Mouse (Mus musculus): ENCODE measurements around the gene Wnk4. TPM values are rescaled to one million over a fixed set of nuclear protein-coding genes. Genes with fewer than 3 reads are reported as not detected.
A peak's percentile ranks its signal among the peaks of the same experiment; 100 is the strongest.

The Wnk4 gene
- total RNA-seq, 2 experiments from 2014 or later: 5.7 to 7.6 TPM

- intact Hi-C loops (cut with DNase I): no loop called here
- no peak for DNase-seq
Measured at GRCm38 (mm10) chr11:101236782-101237181, 23.6 kb upstream of the Wnk4 start.

DNA sequence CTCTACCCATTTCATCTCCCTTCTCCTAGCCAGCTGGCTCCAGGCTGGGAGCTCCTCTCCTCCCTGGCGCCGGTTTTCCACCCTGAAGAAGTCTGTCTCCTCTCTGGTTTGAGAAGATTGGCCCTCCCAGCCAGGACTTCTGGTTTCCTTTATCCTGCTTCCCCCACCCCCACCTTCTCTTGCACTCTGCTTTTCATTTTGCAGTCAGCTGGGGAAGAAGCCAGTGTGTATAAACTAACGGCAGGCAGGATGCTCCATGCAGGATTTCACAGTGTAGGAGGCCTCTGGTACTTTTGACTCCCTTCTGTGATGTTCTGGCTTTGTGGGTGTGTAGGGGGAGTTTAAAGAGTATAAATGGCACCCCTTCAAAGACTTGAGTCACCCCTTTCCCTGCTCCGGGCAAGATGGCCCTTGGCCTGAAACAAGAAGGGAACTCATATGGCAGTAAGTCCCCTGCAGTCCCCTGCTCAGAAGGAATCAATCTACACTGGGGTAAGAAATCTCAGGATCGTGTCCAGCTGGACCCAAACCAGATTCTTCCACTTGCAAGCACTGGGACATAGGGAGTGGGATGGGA lies 22.2 kb upstream of the Wnk4 start:
- peak; percentile 60 to 65 for DNase-seq

DNA sequence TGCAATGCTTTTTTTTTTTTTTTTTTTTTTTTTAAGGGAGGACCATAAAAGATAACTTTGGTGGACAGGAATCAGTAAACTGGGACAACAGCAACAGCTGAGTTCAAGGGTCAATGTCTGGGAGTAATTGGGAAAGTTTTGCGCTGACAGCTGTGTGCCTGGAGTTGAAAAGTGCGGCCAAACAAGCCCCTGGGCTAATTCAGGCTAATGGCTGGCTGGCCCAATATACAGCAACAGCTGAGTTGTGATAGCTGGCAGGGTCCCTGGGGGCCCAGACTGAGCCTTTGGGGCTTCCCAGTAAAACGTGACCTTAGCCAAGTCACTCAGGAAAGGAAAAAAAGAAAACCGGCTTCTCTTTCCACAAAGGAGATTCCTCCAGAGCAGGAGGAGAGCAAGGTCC lies 15.3 kb upstream of the Wnk4 start:
- peak; percentile 69 to 73 for DNase-seq
- intact Hi-C loops (cut with DNase I): no loop called here

More for the DNA sequence above, 22.2 kb upstream of the Wnk4 start:
- intact Hi-C loops (cut with DNase I): no loop called here

DNA sequence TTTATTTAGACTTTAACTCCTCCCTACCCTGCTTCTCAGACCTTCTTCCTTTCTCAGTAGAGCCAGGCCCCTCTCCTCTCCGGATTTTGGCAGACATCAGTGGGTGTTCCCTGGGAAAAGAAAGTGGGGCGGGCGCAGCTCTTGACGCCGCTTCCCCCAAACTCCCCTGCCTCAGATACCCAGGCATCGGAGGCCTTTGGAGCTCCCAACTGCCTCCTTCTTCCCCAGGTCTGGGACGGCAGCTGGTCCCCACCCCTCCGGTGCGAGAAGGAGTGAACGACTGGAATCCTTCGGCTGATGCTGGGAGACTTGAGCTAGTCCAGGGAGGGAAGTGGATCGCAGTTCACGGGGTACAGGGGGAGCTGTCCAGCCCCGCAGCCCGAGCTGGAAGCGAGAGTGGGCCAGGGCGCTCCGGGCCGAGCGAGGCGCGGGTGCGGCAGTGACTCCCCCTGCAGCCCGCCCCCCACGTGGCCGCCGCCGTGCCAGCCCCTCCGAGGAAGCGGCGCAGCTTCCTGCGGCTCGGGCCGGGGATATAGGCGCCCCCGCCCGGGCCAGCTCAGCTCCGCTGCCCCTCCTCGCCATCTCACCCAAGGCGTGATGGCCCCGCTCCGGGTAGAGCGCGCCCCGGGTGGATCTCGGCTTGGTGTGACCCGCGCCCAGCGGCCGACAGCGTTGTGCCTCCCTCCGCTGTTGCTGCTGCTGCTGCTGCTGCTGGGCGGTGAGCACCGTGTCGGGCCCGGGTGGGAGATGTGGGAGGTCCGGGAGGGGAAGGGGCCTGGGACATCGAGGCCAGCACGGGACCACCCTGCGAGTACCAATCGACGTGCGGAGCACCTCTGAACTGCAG lies 14.3 kb upstream of the Wnk4 start, which contains the start of gene Ramp2:
Ramp2 (plus strand) TSS at position 174 of the 847 bp plus-strand sequence.
- intact Hi-C loops (cut with DNase I): loop anchor here (2.0 kb wide), 1 partner anchor 15 kb away; no protein-coding TSS in a partner anchor
- DNase-seq: peak; percentile 73 to 74

- intact Hi-C loops (cut with DNase I): loop anchor here (2.0 kb wide), 1 partner anchor 16 kb away; no protein-coding TSS in a partner anchor
- DNase-seq: no peak
Measured at GRCm38 (mm10) chr11:101246702-101247012, 13.7 kb upstream of the Wnk4 start.

DNA sequence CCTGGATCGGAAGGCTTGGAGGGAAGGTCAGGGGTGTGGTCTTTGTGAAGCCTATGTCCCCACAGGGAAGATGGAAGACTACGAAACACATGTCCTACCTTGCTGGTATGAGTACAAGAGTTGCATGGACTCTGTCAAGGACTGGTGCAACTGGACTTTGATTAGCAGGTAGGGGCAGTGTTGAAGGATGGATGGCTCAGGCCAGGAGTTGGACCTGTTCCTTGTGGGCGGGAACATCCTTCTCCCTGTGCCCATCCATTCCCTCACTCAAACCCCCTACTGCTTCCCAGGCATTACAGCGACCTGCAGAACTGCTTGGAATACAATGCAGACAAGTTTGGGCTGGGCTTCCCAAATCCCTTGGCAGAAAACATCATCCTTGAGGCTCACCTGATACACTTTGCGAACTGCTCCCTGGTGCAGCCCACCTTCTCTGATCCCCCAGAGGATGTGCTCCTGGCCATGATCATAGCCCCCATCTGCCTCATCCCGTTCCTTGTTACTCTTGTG lies 12.8 kb upstream of the Wnk4 start:
- DNase-seq: no peak
- intact Hi-C loops (cut with DNase I): loop anchor here (1.0 to 2.0 kb wide), 3 partner anchors 17 to 35 kb away; partner anchors contain the start of gene Ezh1

GRCm38 (mm10) chr11:101248258-101248994 lies 11.9 kb upstream of the Wnk4 start:
- peak; percentile 76 to 81 for DNase-seq
- intact Hi-C loops (cut with DNase I): loop anchor here (1.0 kb wide), 2 partner anchors 22 to 36 kb away; partner anchors contain the start of gene Ezh1

DNA sequence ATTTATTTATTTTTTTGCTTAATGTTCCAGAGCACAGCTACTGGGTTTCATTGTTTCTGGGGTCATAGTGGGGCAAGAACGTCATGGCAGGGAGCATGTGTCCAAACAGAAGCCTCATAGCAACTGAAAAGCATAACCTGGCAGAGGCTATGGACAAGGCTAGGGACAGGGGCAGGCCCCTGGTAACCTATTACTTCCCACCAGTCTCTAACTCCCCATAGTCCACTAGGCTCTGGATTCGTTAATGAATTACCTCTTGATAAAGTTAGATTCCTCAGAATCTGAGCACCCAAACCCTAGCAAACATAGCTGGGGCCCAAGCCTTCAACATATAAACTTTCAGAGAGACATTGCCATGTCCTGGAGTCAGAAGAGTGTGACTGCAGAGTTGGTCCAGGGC lies 9.3 kb upstream of the Wnk4 start:
- intact Hi-C loops (cut with DNase I): no loop called here

DNA sequence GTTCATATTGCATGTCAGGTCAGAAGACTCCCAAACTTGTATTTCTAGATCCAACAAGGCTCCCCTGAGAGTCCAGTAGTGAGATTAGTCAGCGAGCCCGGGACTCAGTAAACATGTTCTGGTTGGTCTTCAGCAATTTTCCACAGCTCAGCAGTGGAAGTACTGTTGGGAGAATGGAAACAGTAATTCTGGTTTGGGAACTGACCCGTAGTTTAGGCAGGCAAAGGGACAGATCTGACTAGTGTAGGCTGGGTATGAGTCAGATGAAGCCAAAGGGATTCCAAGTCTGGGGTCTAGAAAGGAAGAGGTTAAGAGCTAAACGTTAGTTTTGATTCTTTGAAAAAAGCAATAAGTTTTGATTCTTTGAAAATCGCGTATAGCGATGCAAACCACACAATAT lies 7.4 kb upstream of the Wnk4 start:
- DNase-seq: peak; percentile 36 to 37
- intact Hi-C loops (cut with DNase I): loop anchor here (2.0 kb wide), 2 partner anchors 26 to 50 kb away; partner anchors contain the start of genes Becn1, Cntd1 and Coa3

More for the DNA sequence above, 9.3 kb upstream of the Wnk4 start:
- no peak for DNase-seq

GRCm38 (mm10) chr11:101253613-101254389 lies 6.6 kb upstream of the Wnk4 start, which contains the start of gene Vps25:
Gene Vps25, plus strand, starts transcription at chr11:101253707.
- DNase-seq: peak; percentile 91 to 94
- intact Hi-C loops (cut with DNase I): loop anchor here (2.0 kb wide), 2 partner anchors 25 to 49 kb away; partner anchors contain the start of genes Becn1, Cntd1 and Coa3

DNA sequence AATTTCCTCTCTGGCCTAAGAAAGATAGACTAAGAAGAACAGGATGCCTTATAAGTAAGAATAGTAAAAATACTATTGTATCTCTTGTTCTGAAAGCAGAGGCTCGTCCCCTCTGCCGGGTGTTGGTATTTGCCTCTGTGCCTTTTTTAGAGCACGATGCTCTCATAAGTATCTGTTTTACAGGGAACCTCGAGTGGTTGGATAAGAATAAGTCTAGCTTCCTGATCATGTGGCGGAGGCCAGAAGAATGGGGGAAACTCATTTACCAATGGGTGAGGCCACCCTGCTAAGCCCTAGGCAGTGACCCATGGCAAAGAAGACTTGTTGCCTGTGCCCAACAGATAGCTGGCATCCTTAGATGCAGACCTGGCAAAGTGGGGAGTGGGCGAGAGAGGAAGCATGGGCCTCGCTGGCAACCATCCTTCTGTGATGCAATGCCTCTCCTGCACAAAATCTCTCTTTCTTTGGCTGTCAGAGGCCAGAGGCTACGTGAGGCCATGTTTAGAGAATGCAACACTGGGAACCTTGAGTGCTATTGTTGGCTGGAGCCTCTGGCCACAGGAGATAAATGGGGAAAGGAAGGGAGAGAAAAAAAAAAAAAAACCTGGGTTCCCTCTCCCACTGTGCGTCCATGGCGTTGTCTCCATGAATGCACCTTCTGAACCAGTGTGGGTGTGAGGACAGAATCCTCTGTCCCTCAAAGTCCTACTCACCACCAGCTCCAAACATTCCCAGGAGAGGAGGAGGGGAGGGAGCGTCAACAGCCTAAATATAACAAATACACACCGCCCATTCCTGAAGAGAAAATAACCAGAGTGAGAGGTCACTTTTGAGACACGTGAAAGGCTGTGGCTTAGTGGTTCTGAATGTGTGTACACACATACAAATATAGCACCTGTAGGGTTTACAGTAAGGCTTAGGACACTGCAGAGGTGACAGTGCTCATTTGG lies 4.3 kb upstream of the Wnk4 start:
- intact Hi-C loops (cut with DNase I): no loop called here
- DNase-seq: peak; percentile 75

DNA sequence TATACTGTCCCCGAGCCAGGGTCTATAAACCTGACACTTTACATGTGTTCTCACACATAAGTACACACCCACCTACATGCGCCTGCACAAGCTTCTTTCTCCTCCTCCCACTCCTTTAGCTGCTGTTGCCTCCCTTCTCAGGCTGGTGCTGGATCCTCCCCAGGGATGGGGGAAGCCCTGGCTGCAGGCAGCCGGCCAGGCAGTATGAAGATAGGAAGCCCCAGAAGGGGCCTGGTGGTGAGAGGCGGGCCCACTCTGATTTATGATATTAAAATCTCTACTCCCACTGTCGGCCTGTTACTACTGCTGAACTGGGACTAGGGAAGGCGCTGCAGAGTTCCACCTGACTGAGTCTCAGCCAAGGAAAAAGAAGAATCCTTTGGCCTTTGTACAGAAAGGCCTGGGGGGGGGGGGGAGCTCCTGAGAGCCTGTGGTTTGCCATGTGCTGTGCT lies 1.1 kb upstream of the Wnk4 start:
- intact Hi-C loops (cut with DNase I): no loop called here
- peak; percentile 67 to 74 for DNase-seq

DNA sequence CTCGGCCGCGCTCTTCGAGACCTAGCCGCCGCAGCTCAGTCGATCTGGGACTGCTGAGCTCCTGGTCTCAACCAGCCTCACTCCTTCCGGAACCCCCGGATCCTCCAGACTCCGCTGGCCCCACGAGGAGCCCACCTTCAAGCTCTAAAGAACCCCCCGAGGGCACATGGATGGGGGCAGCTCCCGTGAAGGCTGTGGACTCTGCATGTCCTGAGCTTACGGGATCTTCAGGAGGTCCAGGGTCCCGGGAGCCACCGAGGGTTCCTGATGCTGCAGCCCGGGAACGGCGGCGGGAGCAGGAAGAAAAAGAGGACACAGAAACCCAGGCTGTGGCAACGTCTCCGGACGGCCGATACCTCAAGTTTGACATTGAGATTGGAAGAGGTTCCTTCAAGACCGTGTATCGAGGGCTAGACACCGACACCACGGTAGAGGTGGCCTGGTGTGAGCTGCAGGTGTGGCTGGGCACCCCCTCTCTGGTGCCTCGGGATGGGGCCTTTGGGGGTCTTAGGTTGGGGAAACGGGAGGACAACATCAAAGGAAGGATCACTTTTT lies 536 bp downstream of the Wnk4 start:
- no peak for DNase-seq
- intact Hi-C loops (cut with DNase I): loop anchor here (2.0 kb wide), 1 partner anchor 38 kb away; no protein-coding TSS in a partner anchor

GRCm38 (mm10) chr11:101262272-101262967 lies 2.1 kb downstream of the Wnk4 start:
- intact Hi-C loops (cut with DNase I): no loop called here
- DNase-seq: no peak

GRCm38 (mm10) chr11:101263138-101263988 lies 3.0 kb downstream of the Wnk4 start:
- DNase-seq: no peak
- intact Hi-C loops (cut with DNase I): no loop called here

- intact Hi-C loops (cut with DNase I): no loop called here
- DNase-seq: no peak
Measured at GRCm38 (mm10) chr11:101263989-101264280, 3.6 kb downstream of the Wnk4 start.

- no peak for DNase-seq
- intact Hi-C loops (cut with DNase I): no loop called here
Measured at GRCm38 (mm10) chr11:101264954-101265471, 4.6 kb downstream of the Wnk4 start.

All from heart, postnatal 10 days (tissue).